Mouse (Mus musculus) cortical plate, adult 2 months (tissue): Measurements from ENCODE around the gene Col19a1.

Source experiments
- CTCF ChIP-seq: fragments of 200-500 bp; IDR thresholded peaks from 2 replicates; pipeline ENCODE4 v1.5.1; 2011; ENCODE audit warnings: mild to moderate bottlenecking, control low read depth, low read length; ENCODE audit not compliant: insufficient read depth; ENCODE audit errors: extremely low read depth
- POLR2A ChIP-seq: fragments of 200-500 bp; IDR thresholded peaks from 2 replicates; pipeline ENCODE4 v1.6.1; 2011; ENCODE audit warnings: mild to moderate bottlenecking, low read length, control low read depth; ENCODE audit not compliant: insufficient read depth; ENCODE audit errors: extremely low read depth

DNA sequence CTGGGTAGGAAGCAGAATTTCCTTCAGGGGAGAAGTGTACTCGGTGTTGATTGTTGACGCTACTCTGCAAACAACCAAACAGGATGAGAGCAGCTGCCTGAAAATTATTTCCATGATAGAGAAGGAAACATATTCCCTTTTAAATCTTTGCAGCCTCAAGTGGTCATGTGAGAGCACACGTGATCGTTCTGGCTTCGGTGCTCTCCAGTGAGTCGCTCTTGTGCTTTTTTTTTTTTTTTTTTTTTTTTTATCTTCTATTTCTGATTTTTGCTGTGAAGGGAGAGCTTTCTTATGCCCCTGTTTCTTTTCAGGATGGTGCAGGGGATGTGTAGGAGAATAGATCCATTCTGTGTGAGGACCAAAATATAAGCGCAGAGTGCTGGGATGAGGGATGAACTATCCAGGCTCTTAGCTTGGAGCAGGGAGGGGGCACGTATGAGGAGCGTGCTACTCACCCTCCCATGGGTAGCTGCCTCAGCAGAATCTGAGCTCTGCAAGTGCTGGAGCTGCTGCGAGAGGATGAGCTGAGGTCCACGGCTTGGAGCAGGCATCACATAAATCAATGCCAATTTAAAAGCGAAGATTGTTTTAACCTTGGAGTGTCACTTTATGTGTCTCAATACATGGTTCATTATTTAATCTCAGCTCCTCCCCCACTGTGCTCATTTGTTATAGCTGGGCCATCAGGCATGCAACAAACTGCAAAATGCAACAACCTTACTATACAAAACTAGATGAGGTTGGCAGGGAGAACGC, 237.6 kb downstream of the Col19a1 start:
- TF ChIP-seq CTCF (no peak), POLR2A (no peak)
